Mouse (Mus musculus) bone marrow, adult 2 months (tissue): ENCODE measurements around the gene A330070K13Rik.

Experiments used
- CTCF ChIP-seq: fragments of 200-500 bp; IDR thresholded peaks from 2 replicates; pipeline ENCODE4 v1.5.1; 2011; ENCODE audit warnings: low read length, control low read depth; ENCODE audit not compliant: control insufficient read depth, insufficient read depth
- POLR2A ChIP-seq: fragments of 200-500 bp; IDR thresholded peaks from 2 replicates; pipeline ENCODE4 v1.6.1; 2011; ENCODE audit warnings: low read depth, mild to moderate bottlenecking, control low read depth, low read length, borderline replicate concordance; ENCODE audit not compliant: control insufficient read depth

- TF ChIP-seq CTCF (no peak), POLR2A (no peak)
These were observed 15.2 kb downstream of the A330070K13Rik start, which contains the start of gene Caln1 for GRCm38 (mm10) chr5:130369237-130369636.
